Comparison of ENCODE assay signal across 27 mouse cellular contexts in genomic region chr14:120383186-120383851, GRCm38 (mm10).
DNase-seq lines count a peak whose midpoint lies in the region; ATAC-seq and TF ChIP-seq lines count a peak whose summit lies in the region.
"Had no signal": no experiment of that assay in that cellular context is flagged by ENCODE, and none has a peak within 500 bp of the region (broad histone marks: within the 10 kb centered on the region; RNA-seq: fewer than 3 reads in every experiment).

No protein-coding gene starts in this region.

- peaks cover 4% of the 10 kb centered on the region; the same call in 1 of the 2 replicates for H3K36me3 ChIP-seq in kidney, postnatal 0 days (ENCODE audit: insufficient read depth, low read length)
- H3K36me3 ChIP-seq in embryonic facial prominence, embryonic 15.5 days = peaks cover 16% of the 10 kb centered on the region

- no peak overlapping the region for H3K9ac ChIP-seq in kidney, postnatal 0 days (ENCODE audit: low read depth, low read length)
- H3K9ac ChIP-seq in embryonic facial prominence, embryonic 15.5 days = no peak overlapping the region
- H3K9ac ChIP-seq: forebrain, postnatal 0 days; hindbrain, embryonic 14.5 days; liver, embryonic 14.5 days had no signal

- no peak overlapping the region for H3K4me2 ChIP-seq in kidney, postnatal 0 days (ENCODE audit: low read length)
- no peak overlapping the region for H3K4me2 ChIP-seq in embryonic facial prominence, embryonic 15.5 days (replicated peaks)
- H3K4me2 ChIP-seq: heart, embryonic 11.5 days; hindbrain, embryonic 14.5 days had no signal

- no peaks in the 10 kb centered on the region for H3K27me3 ChIP-seq in kidney, postnatal 0 days (ENCODE audit: insufficient read depth, low read length)
- H3K27me3 ChIP-seq in embryonic facial prominence, embryonic 15.5 days = no peaks in the 10 kb centered on the region

- H3K4me1 ChIP-seq in kidney, postnatal 0 days (replicated peaks; ENCODE audit: insufficient read depth, low read length) = no peaks in the 10 kb centered on the region
- H3K4me1 ChIP-seq in brown adipose tissue, adult 24 weeks (ENCODE audit: control insufficient read depth, insufficient read depth, insufficient read length, low read length) = peaks cover 21% of the 10 kb centered on the region
- H3K4me1 ChIP-seq in embryonic facial prominence, embryonic 15.5 days = peaks cover 35% of the 10 kb centered on the region
- H3K4me1 ChIP-seq: forebrain, embryonic 10.5 days had no signal

- WGBS in kidney, postnatal 0 days = 63% methylated on average over 11 of the region's 11 CpGs
- WGBS in embryonic facial prominence, embryonic 15.5 days = 69% methylated on average over 11 of the region's 11 CpGs

- DNase-seq in heart, adult 11 months = peak; percentile 58
- DNase-seq in heart, adult 9 months (ENCODE audit: low spot score in 2 of 2) = no peak
- no peak for DNase-seq in kidney, postnatal 0 days (ENCODE audit: low spot score)
- no peak for DNase-seq in kidney, postnatal 4 days
- DNase-seq in natural killer cell, adult 2 months (ENCODE audit: low spot score in 2 of 2) = no peak
- no peak for DNase-seq in T-cell, adult 2 months (ENCODE audit: low spot score)
- DNase-seq: adrenal gland, postnatal 36 days; cerebellum, adult 11 months; cerebellum, postnatal 10 days; forebrain, postnatal 0 days; heart, postnatal 4 days; kidney, adult 18-20 months; kidney, postnatal 36 days; left cerebral cortex, postnatal 4 days; right cerebral cortex, postnatal 14 days; thymus, adult 2 months had no signal

- H3K9me3 ChIP-seq in kidney, postnatal 0 days (replicated peaks; ENCODE audit: low read length) = no peaks in the 10 kb centered on the region
- no peaks in the 10 kb centered on the region for H3K9me3 ChIP-seq in embryonic facial prominence, embryonic 15.5 days (replicated peaks)
- H3K9me3 ChIP-seq: forebrain, embryonic 10.5 days; midbrain, embryonic 10.5 days had no signal

- no peak for ATAC-seq in kidney, postnatal 0 days (replicated peaks; ENCODE audit: low FRiP score, low read depth)
- peak; percentile 50; the same call in 1 of the 2 replicates for ATAC-seq in embryonic facial prominence, embryonic 15.5 days (ENCODE audit: insufficient number of reproducible peaks, low FRiP score, low TSS enrichment, low read depth)
- ATAC-seq: CD4-positive, CD25-positive, alpha-beta regulatory T cell, adult 4 months; forebrain, postnatal 0 days; inflammation-experienced regulatory T-cells, adult 6 months; lung, postnatal 0 days had no signal

- no peak overlapping the region for H3K4me3 ChIP-seq in kidney, postnatal 0 days (replicated peaks; ENCODE audit: low read depth, low read length)
- H3K4me3 ChIP-seq in brown adipose tissue, adult 24 weeks (ENCODE audit: insufficient read depth, low read depth, low read length) = no peak overlapping the region
- H3K4me3 ChIP-seq in embryonic facial prominence, embryonic 15.5 days (replicated peaks) = no peak overlapping the region
- H3K4me3 ChIP-seq: forebrain, embryonic 10.5 days; midbrain, embryonic 10.5 days had no signal

- H3K27ac ChIP-seq in kidney, postnatal 0 days = 0 out of 2 replicates have a peak overlapping the region, but pooled peaks have one; percentile 32
- H3K27ac ChIP-seq in brown adipose tissue, adult 24 weeks (replicated peaks; ENCODE audit: low read depth, low read length) = 0 out of 2 replicates have a peak overlapping the region, but pooled peaks have one; percentile 12
- H3K27ac ChIP-seq in embryonic facial prominence, embryonic 15.5 days (replicated peaks) = peak overlapping the region; percentile 1; the same call in 1 of the 2 replicates
- H3K27ac ChIP-seq: forebrain, embryonic 10.5 days; hindbrain, embryonic 14.5 days; liver, embryonic 14.5 days; midbrain, embryonic 10.5 days; stomach, postnatal 0 days had no signal

- no peak for TF ChIP-seq CTCF in kidney, postnatal 0 days (IDR thresholded peaks at IDR 0.05; ENCODE audit: low read depth)
